Mouse (Mus musculus) urinary bladder, postnatal 0 days (tissue): Measurements from ENCODE around the gene Znrf3. TPM values are rescaled to one million over a fixed set of nuclear protein-coding genes. Genes with fewer than 3 reads are reported as not detected.

Source experiments
- polyA plus RNA-seq: library from polyadenylated mRNA; unstranded; fragments of >200 nt; fragmentation: Nextera tagmentation; extraction: Ambion mirVana; gene quantifications from 2 replicates; pipeline ENCODE4 v1.2.1, GENCODE M21; 2015

The Znrf3 gene
- polyA plus RNA-seq = 16.1 and 19.8 TPM in 2 replicates

DNA sequence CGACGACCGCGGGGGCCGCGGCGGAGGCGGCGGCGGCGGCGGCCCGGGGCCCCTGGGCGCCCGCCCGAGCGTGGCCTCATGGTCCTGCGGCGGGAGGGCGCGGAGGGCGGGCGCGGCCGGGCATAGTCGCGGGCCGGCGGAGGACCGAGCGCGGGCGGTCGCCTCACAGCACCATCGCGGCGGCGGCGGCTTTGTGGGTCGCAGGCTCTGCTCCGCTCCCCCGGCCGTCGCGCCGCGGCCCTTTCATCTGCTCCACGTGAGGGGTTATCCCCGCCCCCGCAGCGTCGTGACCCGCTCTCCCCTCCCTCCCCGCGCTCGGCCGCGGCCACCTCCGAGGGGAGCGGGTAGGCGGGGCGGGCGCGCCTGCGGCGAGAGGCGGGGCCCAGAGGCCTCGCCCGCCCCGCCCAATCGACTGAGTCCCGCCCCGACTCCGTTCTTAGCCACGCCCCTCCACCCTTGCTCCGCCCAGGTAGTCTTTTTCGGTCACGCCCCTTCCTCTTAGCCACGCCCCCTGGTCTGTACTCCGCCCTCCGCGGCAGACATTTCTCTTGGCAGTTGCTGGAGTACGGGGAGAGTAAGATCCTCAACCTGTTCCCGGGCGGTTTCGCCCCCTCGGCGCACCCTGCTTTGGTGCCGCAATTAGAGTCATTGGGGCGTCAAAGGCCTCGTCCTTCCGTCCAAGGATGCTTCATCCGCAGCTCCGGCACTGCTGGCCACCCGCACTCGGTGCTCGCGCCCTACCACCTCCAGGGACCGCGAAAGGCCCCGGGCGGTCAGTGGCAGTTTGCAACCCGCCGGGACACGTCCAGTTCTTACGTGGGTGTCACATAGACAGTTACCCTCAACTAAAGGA, at the start of gene Znrf3:
Gene Znrf3 (minus strand): TSS at position 249 of the 853 bp plus-strand sequence.

DNA sequence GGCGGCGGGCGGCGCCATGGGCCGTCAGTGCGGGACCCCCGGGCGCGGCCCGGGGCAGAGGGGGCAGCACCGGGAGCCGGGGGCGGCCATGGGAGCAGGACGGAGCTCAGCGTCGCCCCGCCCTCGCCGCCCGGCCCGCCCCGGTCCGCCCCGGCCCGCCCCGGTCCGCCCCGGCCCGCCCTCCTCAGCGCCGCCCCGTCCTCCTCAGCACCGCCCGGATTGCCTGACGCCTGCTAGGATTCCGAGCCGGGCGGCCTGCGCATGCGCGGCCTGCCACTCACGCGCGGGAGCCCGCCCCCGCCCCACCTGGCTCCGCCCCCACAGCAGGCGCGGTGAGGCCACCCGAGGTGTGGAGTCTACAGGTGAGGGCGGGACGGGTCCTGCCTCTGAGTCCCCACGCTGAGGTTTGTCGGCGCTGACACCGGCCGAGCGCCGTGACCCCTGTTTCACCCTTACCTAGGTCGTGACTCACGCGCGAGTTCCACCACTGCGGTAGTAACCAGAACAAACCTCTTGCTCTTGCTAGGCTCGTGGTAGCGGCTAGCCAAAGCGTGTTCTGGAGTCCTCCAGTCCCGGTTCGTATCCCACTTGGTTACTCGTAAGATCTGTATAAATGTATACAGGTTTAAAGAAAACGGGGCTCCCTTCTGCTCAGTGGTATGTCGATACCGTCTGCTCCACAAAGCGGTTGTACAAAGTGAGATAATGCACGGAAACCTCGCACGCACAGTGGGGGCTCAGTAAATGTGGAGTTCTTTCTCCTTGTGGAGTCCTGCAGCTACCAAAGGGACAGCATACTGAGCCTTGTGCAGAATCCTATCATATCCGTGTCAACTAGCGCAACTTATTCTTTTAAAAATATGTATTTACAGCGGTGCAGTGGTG, 182.9 kb downstream of the Znrf3 start, which contains the start of gene Kremen1:
Gene Kremen1 (minus strand): TSS at position 51 of the 885 bp plus-strand sequence.

Other genes starting within 250 kb of the Znrf3 start
- gene Kremen1, start 183.3 kb downstream of the Znrf3 start, polyA plus RNA-seq = 17.9 and 20.2 TPM in 2 replicates
- 155 and 166 TPM in 2 replicates for gene Xbp1, start 75.8 kb upstream of the Znrf3 start, polyA plus RNA-seq
- 6.8 and 7.4 TPM in 2 replicates for gene Ccdc117, start 97.3 kb upstream of the Znrf3 start, polyA plus RNA-seq
- gene Ankrd36, start 124.8 kb upstream of the Znrf3 start, polyA plus RNA-seq = not detected in 2 replicates